ENCODE assay signal across 8 mouse cellular contexts in the genomic region with DNA sequence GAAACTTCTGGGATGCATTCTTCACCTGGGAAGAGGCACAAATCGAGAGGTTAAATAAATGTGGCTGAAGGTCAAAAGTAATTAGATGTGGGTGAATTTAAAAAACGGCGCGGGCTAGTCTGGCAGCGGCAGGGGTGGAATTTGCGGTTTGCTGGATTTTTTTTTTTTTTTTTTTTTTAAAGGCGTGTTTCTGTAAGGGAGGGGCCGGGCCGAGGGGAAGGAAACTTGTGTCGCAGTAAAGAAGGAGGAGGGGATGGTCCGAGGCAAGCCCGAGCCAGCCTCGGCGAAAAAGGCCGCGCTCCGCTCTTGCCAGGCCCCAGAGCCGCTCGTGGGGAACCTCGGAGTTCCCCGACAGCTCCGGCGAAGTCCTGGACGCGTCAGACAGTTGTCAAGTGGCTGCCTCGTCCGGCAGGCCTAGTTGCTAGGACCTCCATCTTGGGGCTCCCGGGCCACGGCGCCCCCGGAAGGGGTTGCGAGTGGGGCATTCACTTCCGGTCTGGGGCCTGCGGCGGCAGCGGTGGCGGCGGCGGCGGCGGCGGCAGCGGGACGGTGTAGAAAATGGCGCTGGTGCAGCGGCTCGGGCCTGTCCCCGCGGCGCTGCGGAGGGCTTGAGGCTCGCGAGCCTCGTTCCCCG. TPM values are rescaled to one million over a fixed set of nuclear protein-coding genes. Genes with fewer than 3 reads are reported as not detected.
A peak's percentile ranks its signal among the peaks of the same experiment; 100 is the strongest.
DNase-seq lines count a peak whose midpoint lies in the region; ATAC-seq and TF ChIP-seq lines count a peak whose summit lies in the region.

TSS of gene Tnrc6a (plus strand) at position 221 of the 634 bp plus-strand sequence.

- H3K4me3 ChIP-seq in forebrain, embryonic 10.5 days, result peak within 1 kb of the TSS; percentile 99
- H3K4me3 ChIP-seq in heart, embryonic 15.5 days, result peak within 1 kb of the TSS; percentile 99
- peak within 1 kb of the TSS; percentile 74 to 99 for H3K4me3 ChIP-seq in liver, embryonic 14.5 days (ENCODE audit: insufficient read depth in 1 of 2, low read depth in 2 of 2, low read length in 2 of 2)
- peak within 1 kb of the TSS; percentile 99 for H3K4me3 ChIP-seq in neural tube, embryonic 11.5 days (ENCODE audit: low read depth, low read length)
- peak within 1 kb of the TSS; percentile 99 for H3K4me3 ChIP-seq in stomach, postnatal 0 days (ENCODE audit: low read depth, low read length)

- DNase-seq in c-Kit-negative CD71-positive TER-119-positive erythroid progenitor cells, embryonic 14.5 days (ENCODE audit: low read depth, low spot score), result peak; percentile 78
- peak; percentile 95 for DNase-seq in forebrain, embryonic 10.5 days (ENCODE audit: extremely low spot score, low spot score)
- peak; percentile 90 to 97 for DNase-seq in kidney, postnatal 25 days
- DNase-seq in liver, embryonic 14.5 days (ENCODE audit: low read depth in 3 of 3, low spot score in 3 of 3), result peak; percentile 70 to 79 (median 75)
- DNase-seq in neural tube, embryonic 11.5 days (ENCODE audit: low spot score), result peak; percentile 96
- peak; percentile 95 for DNase-seq in stomach, postnatal 0 days (ENCODE audit: low spot score)

- H3K9me3 ChIP-seq in forebrain, embryonic 10.5 days, result no peaks in the 10 kb centered on the region
- H3K9me3 ChIP-seq in heart, embryonic 15.5 days (replicated peaks), result no peaks in the 10 kb centered on the region
- no peaks in the 10 kb centered on the region for H3K9me3 ChIP-seq in liver, embryonic 14.5 days (ENCODE audit: control insufficient read depth, low read length)
- H3K9me3 ChIP-seq in neural tube, embryonic 11.5 days (ENCODE audit: control insufficient read depth, low read length), result no peaks in the 10 kb centered on the region
- no peaks in the 10 kb centered on the region for H3K9me3 ChIP-seq in stomach, postnatal 0 days (ENCODE audit: control insufficient read depth, low read length)

- H3K36me3 ChIP-seq in forebrain, embryonic 10.5 days (replicated peaks), result peaks cover 27% of the 10 kb centered on the region
- peaks cover 10% of the 10 kb centered on the region; the same call in 1 of the 2 replicates for H3K36me3 ChIP-seq in heart, embryonic 15.5 days
- peaks cover 12% of the 10 kb centered on the region for H3K36me3 ChIP-seq in liver, embryonic 14.5 days (replicated peaks; ENCODE audit: control insufficient read depth, insufficient read depth, low read depth)
- no peaks in the 10 kb centered on the region for H3K36me3 ChIP-seq in neural tube, embryonic 11.5 days (ENCODE audit: control insufficient read depth, insufficient read depth, low read length)
- H3K36me3 ChIP-seq in stomach, postnatal 0 days (ENCODE audit: control insufficient read depth, insufficient read depth, low read length), result no peaks in the 10 kb centered on the region

- H3K9ac ChIP-seq in heart, embryonic 15.5 days, result peak within 1 kb of the TSS; percentile 100
- peak within 1 kb of the TSS; percentile 96 for H3K9ac ChIP-seq in liver, embryonic 14.5 days (replicated peaks)
- peak within 1 kb of the TSS; percentile 99 for H3K9ac ChIP-seq in neural tube, embryonic 11.5 days (ENCODE audit: low read length)
- peak within 1 kb of the TSS; percentile 98 for H3K9ac ChIP-seq in stomach, postnatal 0 days (ENCODE audit: low read length)

- peak; percentile 88 for ATAC-seq in CD4-positive, CD25-positive, alpha-beta regulatory T cell, adult 4 months
- peak; percentile 92 for ATAC-seq in heart, embryonic 15.5 days (replicated peaks; ENCODE audit: insufficient number of reproducible peaks, insufficient read depth, low FRiP score, low read depth)
- peak; percentile 98 for ATAC-seq in liver, embryonic 14.5 days (ENCODE audit: insufficient read depth)
- peak; percentile 95 for ATAC-seq in neural tube, embryonic 11.5 days (ENCODE audit: insufficient read depth, low FRiP score, low TSS enrichment)
- peak; percentile 97 for ATAC-seq in stomach, postnatal 0 days (ENCODE audit: low FRiP score, low TSS enrichment)

- H3K4me2 ChIP-seq in heart, embryonic 15.5 days, result peak within 1 kb of the TSS; percentile 68
- peak within 1 kb of the TSS; percentile 86 for H3K4me2 ChIP-seq in liver, embryonic 14.5 days (ENCODE audit: low read depth)
- peak within 1 kb of the TSS; percentile 44 for H3K4me2 ChIP-seq in neural tube, embryonic 11.5 days (ENCODE audit: low read depth)
- peak within 1 kb of the TSS; percentile 67 for H3K4me2 ChIP-seq in stomach, postnatal 0 days (replicated peaks; ENCODE audit: low read depth)

- H3K4me1 ChIP-seq in forebrain, embryonic 10.5 days, result peaks cover 16% of the 10 kb centered on the region
- peaks cover 35% of the 10 kb centered on the region for H3K4me1 ChIP-seq in heart, embryonic 15.5 days (replicated peaks)
- H3K4me1 ChIP-seq in liver, embryonic 14.5 days (replicated peaks; ENCODE audit: control insufficient read depth in 2 of 2, insufficient read depth in 2 of 2, low read length in 1 of 2), result peaks cover 7 to 9% of the 10 kb centered on the region in 2 experiments
- H3K4me1 ChIP-seq in neural tube, embryonic 11.5 days (ENCODE audit: control insufficient read depth, insufficient read depth, low read length), result no peaks in the 10 kb centered on the region
- no peaks in the 10 kb centered on the region for H3K4me1 ChIP-seq in stomach, postnatal 0 days (replicated peaks; ENCODE audit: control insufficient read depth, insufficient read depth)

- TF ChIP-seq CTCF in liver, embryonic 14.5 days (IDR thresholded peaks at IDR 0.05; ENCODE audit: low read depth), result no peak
- no peak; the same call in 1 of the 2 replicates for TF ChIP-seq CTCF in stomach, postnatal 0 days (IDR thresholded peaks at IDR 0.05; ENCODE audit: low read depth)

- WGBS in forebrain, embryonic 10.5 days, result under 1% methylated on average over 55 of the region's 55 CpGs
- under 1% methylated on average over 54 of the region's 55 CpGs for WGBS in heart, embryonic 15.5 days
- under 1% methylated on average over 54 of the region's 55 CpGs for WGBS in liver, embryonic 14.5 days (ENCODE audit: insufficient replicate concordance)
- 0% methylated on average over 54 of the region's 55 CpGs for WGBS in neural tube, embryonic 11.5 days
- WGBS in stomach, postnatal 0 days, result under 1% methylated on average over 55 of the region's 55 CpGs

- no peaks in the 10 kb centered on the region for H3K27me3 ChIP-seq in forebrain, embryonic 10.5 days (ENCODE audit: poor library complexity, severe bottlenecking)
- H3K27me3 ChIP-seq in heart, embryonic 15.5 days, result no peaks in the 10 kb centered on the region
- no peaks in the 10 kb centered on the region for H3K27me3 ChIP-seq in liver, embryonic 14.5 days (ENCODE audit: control insufficient read depth, insufficient read depth, low read length)
- H3K27me3 ChIP-seq in neural tube, embryonic 11.5 days (ENCODE audit: control insufficient read depth, insufficient read depth, low read length), result no peaks in the 10 kb centered on the region
- H3K27me3 ChIP-seq in stomach, postnatal 0 days (ENCODE audit: control insufficient read depth, insufficient read depth, low read length), result no peaks in the 10 kb centered on the region

- TF ChIP-seq EP300 in liver, embryonic 14.5 days (IDR thresholded peaks at IDR 0.05; ENCODE audit: low read depth), result no peak
- no peak for TF ChIP-seq EP300 in stomach, postnatal 0 days (optimal IDR thresholded peaks at IDR 0.05)

- peak within 1 kb of the TSS; percentile 100 for H3K27ac ChIP-seq in forebrain, embryonic 10.5 days
- peak within 1 kb of the TSS; percentile 98 for H3K27ac ChIP-seq in heart, embryonic 15.5 days
- peak within 1 kb of the TSS; percentile 81 for H3K27ac ChIP-seq in liver, embryonic 14.5 days
- peak within 1 kb of the TSS; percentile 93 for H3K27ac ChIP-seq in neural tube, embryonic 11.5 days (ENCODE audit: low read depth, low read length)
- peak within 1 kb of the TSS; percentile 98 for H3K27ac ChIP-seq in stomach, postnatal 0 days (replicated peaks)

RNA-seq across cellular contexts. Expression of gene Tnrc6a, which starts in this region (rescaled TPM):
- 100 to 1,000 TPM in 1 of 2 experiments, 10 to 100 TPM in 1; 41.3 to 135 TPM for polyA plus RNA-seq in CD4-positive, CD25-positive, alpha-beta regulatory T cell, adult 4 months (2017; shearing (Covaris generic))
- 51.7 and 52.8 TPM in 2 replicates for polyA plus RNA-seq in forebrain, embryonic 10.5 days (2016; fragmentation: Nextera tagmentation; extraction: Ambion mirVana)
- polyA plus RNA-seq in heart, embryonic 15.5 days (2015; fragmentation: Nextera tagmentation; extraction: Ambion mirVana), result 25.9 and 36.1 TPM in 2 replicates
- polyA plus RNA-seq in liver, embryonic 14.5 days (2012; rRNA removed), result 13.1 and 14.1 TPM in 2 replicates
- 8.8 and 12.8 TPM in 2 replicates for polyA plus RNA-seq in liver, embryonic 14.5 days (2014; fragmentation: Nextera tagmentation; extraction: Ambion mirVana)
- 46.2 and 57.3 TPM in 2 replicates for polyA plus RNA-seq in neural tube, embryonic 11.5 days (2014; fragmentation: Nextera tagmentation; extraction: Ambion mirVana)
- 35.8 and 44.2 TPM in 2 replicates for polyA plus RNA-seq in stomach, postnatal 0 days (2015; fragmentation: Nextera tagmentation; extraction: Ambion mirVana)

Comparison
In these comparisons a context has a peak if more than half of its experiments do, and no peak if none do; other contexts are left out.
1. Peak in every context shown above with its lines: DNase-seq, ATAC-seq, H3K4me3 ChIP-seq and H3K27ac ChIP-seq.